Mouse (Mus musculus) mesoderm, embryonic 11.5 days (tissue): ENCODE data around the gene Pold4.

Source experiments
- DNase-seq: peaks from one replicate; pipeline ENCODE4 v3.0.0-alpha.2; 2012; ENCODE audit warnings: low read depth, low spot score

The Pold4 gene

DNA sequence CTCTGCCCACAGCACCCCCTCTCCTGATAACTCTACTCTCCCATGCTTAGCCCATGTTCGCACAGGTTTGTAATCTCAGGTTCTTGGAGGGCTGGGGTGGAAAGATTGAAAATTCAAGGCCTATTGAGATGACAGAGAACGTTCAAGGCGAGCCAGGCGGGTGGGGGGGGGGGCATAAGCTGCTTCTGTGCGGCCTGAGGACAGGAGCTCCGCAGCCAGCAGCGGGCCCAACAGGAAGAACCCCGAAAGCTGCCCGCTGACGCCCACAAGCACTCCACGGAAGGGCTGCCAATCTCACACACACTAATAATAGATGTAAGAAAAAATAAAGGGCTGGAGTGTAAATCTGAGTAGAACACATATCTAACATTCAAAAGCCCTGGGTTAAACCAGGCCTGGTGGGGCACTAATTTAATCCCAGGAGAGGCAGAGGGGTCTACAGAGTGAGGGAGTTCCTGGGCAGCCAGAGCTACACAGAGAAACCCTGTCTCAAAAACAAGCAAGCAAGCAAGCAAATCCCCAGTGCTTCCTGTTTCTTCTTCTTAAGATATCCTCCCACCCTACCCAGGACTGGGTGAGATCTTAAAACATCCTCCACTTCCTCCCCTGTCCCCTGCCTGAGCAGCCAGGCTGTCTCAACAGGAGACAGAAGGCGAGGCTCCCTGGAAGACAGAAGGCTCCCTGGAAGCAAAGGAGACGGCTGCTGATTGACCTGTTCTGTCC is 27.9 kb upstream of the Pold4 start:
- DNase-seq = no peak

DNA sequence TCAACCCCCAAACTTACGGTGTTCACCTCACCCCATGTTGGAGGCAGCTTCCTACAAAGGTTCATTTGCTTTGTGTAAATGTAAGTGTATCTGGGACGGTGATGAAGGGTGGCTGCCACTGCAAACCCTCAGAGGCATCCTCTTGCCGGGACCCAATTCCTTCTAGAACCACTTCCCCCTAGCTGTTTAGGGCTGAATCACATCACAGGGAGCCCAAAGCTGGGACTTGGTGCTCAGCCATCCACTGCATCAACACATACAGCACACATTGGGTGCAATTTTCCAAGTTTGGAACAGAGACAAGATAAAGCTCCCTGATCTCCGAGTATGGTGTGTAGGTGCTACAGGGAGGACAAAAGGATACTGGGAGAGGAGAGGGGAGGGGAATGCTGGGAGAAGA is 26.8 kb upstream of the Pold4 start:
- DNase-seq = no peak

DNA sequence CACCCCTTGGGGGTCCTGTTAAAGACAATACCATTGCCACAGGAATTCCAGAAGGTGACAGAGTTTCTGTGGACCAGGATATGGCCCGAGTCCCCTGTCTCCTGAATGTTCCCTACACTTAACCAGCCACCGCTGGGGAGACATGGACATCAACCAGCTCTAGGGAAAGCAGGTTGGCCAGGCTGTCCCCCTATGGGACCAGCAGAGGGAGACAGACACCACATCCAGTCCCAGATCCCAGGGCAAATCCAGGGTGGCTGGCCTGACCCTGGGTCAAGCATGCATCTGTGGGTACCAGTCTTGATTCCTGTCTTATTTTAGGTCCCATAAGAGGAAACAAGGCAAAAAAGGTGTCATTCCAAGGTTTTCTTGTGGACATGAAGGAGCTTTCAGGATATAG is 24.7 kb upstream of the Pold4 start:
- DNase-seq = peak; percentile 84

DNA sequence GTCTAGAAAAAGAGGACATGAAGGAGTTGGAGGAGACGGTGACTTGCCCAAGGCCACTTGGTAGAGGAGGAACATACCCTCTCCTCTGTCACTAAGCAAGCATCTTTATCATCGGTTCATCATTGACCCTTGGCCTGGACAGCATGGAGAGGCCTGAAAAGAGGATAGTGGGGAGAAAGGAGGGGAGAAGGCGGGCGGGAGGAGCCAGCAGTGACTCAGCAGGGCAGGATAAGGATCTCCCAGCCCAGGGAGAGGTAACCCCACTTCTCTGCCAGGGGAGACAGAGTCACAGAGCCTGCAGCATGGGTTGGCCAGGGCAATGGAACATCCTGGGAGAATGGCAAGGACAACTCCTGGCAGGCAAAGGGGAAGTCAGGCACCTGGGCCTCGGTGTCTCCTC is 23.1 kb upstream of the Pold4 start:
- no peak for DNase-seq

DNA sequence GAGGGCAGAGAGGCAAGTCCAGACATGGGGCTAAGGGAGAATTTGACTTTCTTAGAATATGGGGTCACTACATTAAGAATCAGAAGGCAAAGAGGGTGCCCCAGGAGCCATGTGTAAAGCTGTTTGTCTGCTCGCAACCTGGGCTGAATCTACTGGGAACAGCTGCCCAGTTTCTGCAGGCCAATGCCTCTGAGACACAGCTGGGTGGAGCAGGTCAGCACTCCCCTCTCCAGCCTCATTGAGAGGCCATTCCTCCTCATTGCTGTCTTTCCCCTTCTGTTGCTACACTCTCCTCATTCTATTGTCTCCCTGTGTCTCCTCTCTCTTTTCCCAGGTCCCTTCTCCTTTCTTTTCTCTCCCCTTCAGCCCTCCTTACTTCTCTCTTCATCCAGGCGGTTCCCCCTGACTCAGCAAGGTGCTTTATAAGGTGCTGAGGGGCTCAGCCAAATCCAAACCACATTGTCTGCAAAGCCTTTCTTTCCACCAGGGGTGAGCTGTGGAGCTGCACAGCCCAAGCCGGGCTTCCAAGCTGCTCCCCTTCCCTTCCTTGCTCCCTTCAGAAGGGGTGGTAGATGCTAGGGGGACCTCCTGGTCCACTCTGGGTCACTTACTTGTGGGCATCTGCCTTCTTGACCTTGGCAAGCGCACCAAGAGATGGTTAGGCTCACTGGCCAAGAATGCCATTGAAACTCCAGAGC is 19.7 kb upstream of the Pold4 start:
- no peak for DNase-seq

DNA sequence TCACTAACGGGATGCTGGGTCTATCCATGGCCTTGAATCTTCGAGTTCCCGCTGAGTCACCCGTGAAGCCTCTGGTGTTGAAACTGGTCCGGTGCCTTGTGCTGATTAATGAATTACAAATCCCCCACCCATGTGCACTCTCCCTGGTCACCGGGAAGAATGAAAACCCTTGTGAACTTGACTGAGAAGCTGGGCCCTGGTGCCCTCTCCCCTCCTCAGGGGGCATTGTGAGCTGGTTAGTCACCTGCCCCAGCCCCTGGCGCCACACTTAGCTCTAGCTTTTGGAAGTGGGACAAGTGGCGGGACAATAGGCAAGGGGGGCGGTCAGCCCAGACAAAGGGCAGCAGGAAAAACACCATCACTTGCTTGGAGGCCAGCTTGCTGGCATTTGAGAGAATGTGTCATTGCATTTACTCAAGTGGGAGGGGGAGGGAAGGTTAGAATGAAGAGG is 18.1 kb upstream of the Pold4 start:
- no peak for DNase-seq

DNA sequence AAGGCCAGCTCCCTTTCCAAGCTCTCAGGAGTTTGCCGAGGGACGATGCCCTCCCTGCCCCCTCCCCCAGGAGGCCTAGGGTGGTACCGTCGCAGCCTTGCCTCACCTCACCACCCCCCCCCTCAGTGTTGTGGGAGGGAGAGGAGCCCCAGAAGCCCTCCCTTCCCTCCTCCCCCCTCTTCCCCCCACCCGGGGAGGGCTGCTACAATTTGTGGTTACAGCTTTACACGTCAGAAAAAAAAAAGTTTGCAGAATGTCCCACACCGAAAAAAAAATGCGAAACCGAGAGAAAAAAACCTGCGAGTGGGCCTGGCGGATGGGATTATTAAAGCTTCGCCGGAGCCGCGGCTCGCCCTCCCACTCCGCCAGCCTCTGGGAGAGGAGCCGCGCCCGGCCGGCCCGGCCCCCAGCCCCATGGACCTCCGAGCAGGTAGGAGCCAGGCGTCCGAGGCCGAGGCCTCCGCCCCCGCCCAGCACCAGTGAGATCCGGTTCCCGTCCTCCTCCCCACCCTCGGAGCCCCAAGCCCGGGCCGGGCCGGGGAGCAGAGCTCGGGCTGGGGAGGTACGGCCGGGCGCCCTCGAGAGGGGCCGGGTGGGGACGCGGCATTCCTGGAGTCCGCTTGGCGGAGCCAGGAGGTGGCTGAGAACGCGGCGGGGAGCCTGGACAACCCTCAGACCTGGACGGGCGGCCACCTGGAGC is 17.5 kb upstream of the Pold4 start, which contains the start of the genes Clcf1 and AC109138.7:
Gene Clcf1, plus strand, starts transcription at position 168 of the 700 bp plus-strand sequence.
Gene AC109138.7, plus strand, starts transcription at position 287 of the 700 bp plus-strand sequence.
- DNase-seq = no peak

DNA sequence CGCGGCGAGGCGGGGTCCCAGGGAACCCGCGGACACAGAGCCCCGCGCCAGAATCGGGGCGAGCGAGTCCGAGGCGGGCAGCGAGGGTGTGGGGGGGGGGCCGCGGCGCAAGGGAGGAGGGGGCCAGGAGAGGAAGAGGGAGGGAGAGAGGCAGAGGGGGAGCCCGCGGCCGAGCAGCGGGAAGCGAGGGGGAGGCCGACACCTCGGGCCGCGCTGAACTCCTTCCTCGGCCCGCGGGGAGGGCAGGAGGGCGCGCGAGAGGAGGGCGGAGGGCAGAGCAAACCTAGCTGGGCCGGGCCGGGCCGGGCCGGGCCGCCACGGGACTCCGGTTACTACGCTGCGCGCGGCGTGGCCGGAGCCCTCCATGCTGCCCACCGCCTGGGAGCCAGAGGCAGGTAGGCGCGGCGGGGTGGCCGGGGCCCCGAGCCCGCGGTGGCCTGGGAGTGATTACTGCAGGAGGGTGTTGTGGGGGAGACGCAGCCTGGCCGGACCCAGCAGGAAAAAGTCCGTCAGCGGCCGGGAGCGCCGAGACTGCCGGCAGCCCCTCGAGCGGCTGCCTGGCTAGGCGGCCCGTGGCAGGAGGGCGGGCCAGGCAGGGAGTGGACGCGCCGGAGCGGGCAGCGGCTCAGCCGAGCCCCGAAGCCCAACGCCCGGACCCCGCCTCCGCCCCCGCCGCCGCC is 16.8 kb upstream of the Pold4 start:
- DNase-seq = no peak

DNA sequence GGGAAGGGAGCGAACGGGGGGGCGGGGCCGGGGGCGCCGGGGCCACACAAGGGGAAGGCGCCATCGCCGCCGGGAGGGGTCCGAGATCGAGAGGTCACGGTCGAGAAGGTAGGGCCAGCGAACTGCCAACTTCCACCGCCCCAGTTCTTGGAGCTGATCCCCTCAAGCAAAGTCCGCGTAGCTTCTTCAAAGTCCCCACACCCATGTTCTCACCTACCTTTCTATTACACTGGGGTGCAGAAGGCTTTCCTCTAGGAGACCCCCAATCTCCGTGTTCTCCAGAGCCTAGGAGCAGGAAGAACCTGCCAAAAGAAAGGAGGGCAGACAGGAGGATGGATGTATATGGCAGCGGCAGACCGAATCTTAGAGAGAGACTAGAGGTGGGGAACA is 16.3 kb upstream of the Pold4 start:
- DNase-seq = no peak

DNA sequence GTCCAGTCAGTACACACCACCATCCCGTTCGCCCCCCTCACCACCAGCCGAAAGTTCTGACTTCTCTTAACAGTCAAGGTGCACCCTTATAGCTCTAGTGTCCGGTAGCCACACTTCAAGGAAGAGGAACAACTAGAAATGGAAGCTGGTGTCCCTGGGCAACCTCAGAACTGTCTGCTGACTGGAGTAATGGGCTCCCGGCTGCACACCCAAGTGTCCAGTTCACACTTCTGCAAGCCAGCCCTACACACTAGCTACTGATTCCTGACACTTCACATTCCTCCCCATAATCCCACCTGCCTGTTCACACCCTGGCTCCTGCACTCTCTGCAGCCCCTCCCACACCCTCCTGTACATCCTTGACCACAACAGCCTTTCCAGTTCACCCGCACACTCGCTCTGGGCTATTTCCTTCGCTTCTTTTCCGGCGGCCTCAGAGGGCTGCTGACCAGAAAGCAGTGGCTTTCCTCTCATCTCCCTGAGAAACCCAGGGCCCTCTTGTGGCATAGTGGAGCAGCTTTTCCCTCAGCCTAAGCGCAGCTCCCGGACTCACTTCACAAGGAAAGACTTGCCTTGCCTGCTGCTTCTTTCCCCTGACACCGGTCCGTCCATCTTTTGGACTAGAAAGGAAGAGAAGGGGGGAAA is 15.5 kb upstream of the Pold4 start:
- peak; percentile 57 for DNase-seq

DNA sequence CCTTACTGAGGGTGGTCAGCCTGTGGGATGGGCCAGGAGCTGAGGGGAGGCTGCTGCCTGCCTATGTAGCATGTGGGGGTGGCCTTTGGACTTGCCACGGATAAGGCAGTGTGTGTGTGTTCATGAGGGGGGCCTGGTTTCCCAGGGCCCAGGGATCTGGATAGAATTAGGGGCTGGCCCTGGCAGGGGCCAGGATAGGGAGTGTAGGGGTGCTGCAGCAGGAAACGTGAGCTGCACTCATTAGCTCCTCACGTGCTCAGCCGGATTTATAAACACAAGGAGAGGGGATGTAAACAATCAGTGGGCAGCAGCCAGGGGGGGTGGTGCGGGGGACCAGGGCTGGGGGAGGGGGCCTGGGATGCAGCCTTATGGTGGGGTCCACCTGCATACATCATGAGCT is 14.6 kb upstream of the Pold4 start:
- no peak for DNase-seq

DNA sequence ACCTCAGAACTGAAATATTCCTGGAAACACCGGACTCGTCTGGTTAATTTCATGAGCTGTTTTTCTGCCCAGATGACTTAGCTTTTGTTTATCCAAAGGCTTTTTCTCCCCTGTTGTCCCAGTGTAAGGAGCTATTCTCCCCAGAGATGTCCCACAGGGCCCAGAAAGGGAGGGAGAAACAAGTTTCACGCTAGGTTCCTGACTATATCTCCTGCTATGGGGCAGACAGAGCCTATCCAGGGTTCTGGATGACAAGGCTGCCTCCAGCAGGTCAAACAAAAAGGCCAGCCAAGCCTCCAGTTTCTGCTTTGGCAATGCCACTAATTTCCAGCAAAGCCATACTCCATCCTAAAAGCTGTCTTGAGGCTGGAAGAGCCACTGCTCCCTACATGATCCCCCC is 13.8 kb upstream of the Pold4 start:
- no peak for DNase-seq

DNA sequence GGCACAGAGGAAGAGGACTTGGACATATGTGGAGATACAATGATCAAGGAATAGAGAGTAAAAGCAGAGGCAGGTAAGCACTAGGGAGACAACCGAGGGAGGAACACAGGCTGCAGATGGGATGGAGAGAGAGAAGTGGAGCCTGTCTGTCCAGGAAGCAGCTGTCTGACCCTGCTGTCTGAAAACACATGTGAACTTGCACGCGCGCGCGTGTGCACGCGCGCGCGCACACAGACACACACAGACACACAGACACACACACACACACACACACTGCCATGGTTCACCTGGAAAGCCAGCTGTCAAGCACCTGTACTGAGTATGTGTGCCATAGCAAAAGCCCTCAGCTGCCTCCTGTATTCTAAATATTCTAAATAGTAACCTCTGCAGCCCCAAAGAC is 13.4 kb upstream of the Pold4 start:
- DNase-seq = no peak

DNA sequence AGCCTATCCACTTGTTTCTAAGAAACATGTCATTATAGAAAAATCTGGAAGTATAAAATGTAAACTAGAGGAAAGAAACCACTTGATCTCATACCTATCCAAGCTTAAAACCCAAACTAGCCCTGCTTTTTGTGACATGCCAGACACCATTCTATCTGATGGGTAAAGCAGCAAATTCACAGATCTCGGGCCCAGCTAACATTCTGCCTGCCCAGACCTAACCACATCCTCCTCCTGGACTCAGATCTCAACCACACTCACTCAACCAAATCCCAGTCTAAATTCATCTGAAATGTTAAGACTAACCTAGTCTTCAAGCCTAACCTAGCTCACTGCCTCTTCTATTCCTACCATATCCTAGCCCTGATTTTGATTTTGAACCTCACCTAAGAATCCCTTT is 12.9 kb upstream of the Pold4 start:
- DNase-seq = no peak

DNA sequence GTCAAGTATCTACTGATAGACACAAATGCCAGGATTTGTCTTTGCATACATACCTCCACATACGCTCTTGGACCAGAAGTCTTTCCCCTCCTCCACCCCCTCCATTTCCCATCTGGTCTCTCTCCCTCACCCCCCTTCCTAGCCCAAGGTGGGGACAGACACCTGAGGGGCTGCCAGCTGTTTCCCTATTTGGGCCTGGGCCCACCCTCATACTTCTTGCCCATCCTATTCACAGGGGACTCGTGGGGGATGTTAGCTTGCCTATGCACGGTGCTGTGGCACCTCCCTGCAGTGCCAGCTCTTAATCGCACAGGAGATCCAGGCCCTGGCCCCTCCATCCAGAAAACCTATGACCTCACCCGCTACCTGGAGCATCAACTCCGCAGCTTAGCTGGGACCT is 11.8 kb upstream of the Pold4 start:
- DNase-seq = no peak

DNA sequence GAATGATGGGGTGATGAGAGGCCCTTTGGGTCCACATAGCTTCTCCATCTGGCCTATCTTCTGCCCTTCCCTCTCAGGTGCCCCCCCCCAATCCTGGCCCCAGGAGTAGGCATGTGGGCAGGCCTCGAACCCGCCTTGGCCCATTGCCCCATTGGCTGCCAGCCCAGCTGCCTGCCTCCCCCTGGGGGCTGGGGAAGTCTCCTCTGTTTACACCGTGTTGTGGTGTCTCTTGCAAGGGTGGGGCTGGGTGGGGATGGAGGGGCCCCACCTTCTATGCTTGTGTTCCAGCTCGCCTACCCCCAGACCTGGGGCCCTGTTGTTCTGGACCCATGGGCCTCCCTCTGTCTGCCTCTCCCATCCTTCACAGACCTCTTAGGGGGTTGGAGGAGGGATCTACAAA is 11.3 kb upstream of the Pold4 start:
- no peak for DNase-seq

DNA sequence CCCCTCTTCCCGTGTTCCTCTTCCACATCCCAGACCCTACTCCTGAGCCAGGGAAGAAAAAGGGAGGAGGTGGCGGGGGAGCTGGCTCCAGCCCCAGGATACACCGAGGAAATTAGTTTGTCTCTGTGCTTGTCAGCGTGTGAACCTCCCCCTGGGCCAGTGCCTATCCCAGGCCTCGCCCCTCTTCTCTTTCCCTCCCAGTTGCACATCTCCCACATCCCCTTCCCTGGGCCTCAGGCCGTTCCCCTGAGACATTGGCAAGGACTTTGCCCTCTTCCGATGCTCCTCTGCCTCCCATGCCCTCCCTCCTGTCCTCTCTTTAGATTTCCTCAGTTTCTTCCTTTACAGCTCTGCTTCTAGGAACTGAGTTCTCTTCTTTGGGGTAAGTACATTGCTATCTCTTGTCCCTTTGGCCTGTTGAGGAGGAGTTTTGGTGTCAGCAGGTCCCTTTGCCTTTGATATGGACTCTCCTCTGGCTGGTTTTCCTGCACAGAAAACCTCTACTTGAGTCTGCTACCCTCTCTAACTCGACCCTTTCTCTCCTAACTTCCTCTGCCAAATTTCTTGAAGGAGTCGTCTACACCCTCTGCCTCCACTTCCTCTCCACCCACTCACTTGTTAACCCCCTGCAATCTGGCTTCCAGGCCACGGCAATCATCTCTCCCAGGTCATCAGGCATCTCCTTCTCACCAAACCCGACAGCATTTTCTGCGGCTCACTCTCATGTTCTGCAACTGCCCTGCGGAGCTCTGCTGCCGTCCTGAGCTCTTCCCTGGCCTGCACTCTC is 10.5 kb upstream of the Pold4 start:
- no peak for DNase-seq

DNA sequence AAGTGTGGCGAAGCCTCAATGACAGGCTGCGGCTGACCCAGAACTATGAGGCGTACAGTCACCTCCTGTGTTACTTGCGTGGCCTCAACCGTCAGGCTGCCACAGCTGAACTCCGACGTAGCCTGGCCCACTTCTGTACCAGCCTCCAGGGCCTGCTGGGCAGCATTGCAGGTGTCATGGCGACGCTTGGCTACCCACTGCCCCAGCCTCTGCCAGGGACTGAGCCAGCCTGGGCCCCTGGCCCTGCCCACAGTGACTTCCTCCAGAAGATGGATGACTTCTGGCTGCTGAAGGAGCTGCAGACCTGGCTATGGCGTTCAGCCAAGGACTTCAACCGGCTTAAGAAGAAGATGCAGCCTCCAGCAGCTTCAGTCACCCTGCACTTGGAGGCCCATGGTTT is 9.5 kb upstream of the Pold4 start:
- no peak for DNase-seq

DNA sequence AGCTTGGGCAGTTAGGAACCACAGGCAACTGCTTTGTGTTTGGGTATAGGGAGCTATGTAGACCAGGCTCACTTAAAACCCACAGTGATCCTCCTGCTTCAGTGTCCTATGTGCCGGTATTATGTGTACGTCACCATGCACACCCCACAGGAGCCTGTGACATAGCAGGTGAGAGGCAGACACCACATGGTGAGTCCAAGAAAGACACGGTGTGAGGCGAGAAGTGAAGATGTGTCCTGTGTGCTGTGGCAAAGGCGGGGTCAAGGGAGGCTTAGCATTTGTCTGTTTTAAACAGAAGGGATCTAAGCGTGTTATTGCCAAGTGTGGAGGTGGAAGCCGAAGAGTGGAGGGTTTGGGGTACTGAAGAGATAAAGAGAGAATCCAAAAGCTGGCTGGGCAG is 4.9 kb upstream of the Pold4 start:
- no peak for DNase-seq

DNA sequence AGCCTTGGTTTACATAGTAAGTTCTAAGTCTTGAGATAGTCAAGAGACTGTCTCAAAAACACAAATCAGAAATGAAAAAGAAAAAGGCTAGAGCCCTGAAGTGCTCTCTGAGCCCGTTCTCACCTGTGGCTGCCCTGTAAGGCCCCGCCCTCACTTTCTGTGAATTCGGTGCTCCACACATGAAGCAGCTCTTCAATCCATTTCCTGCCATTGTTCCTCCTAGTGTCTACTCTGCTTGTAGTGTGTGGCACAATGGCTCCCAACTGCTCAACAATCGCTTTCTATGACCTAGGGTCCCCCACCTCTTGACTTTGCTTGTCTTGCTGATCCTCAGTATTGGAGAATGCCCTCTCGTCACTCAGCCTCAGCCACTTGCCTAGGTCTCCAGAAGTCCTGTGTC is 4.3 kb upstream of the Pold4 start:
- DNase-seq = no peak
